Mouse (Mus musculus): ENCODE data around the gene Neb. TPM values are rescaled to one million over a fixed set of nuclear protein-coding genes. Genes with fewer than 3 reads are reported as not detected.
A peak's percentile ranks its signal among the peaks of the same experiment; 100 is the strongest.
"Not testable (repeated sequence)": the region's sequence is repeated elsewhere in the genome, so short reads cannot be mapped to it uniquely, and the experiment has no call there.

Neb gene
- total RNA-seq, 1 experiment from 2014 or later = 0.93 TPM

- ATAC-seq (ENCODE audit: extremely low read depth, insufficient number of reproducible peaks, low FRiP score, poor library complexity, severe bottlenecking) = no peak
Observed at GRCm38 (mm10) chr2:52224366-52224765, 153.9 kb downstream of the Neb start.

- ATAC-seq (ENCODE audit: extremely low read depth, insufficient number of reproducible peaks, low FRiP score, poor library complexity, severe bottlenecking) = no peak
Observed at GRCm38 (mm10) chr2:52220074-52220473, 158.2 kb downstream of the Neb start.

GRCm38 (mm10) chr2:52215945-52216344 lies 162.3 kb downstream of the Neb start:
- ATAC-seq (ENCODE audit: extremely low read depth, insufficient number of reproducible peaks, low FRiP score, poor library complexity, severe bottlenecking) = no peak

- no peak for ATAC-seq (ENCODE audit: extremely low read depth, insufficient number of reproducible peaks, low FRiP score, poor library complexity, severe bottlenecking)
Observed at GRCm38 (mm10) chr2:52212561-52212961, 165.7 kb downstream of the Neb start.

- no peak for ATAC-seq (ENCODE audit: extremely low read depth, insufficient number of reproducible peaks, low FRiP score, poor library complexity, severe bottlenecking)
Observed at GRCm38 (mm10) chr2:52211358-52211899, 166.8 kb downstream of the Neb start.

- no peak for ATAC-seq (ENCODE audit: extremely low read depth, insufficient number of reproducible peaks, low FRiP score, poor library complexity, severe bottlenecking)
Observed at GRCm38 (mm10) chr2:52210685-52211084, 167.6 kb downstream of the Neb start.

GRCm38 (mm10) chr2:52204992-52205391 lies 173.3 kb downstream of the Neb start:
- no peak for ATAC-seq (ENCODE audit: extremely low read depth, insufficient number of reproducible peaks, low FRiP score, poor library complexity, severe bottlenecking)

GRCm38 (mm10) chr2:52193629-52194028 lies 184.6 kb downstream of the Neb start:
- no peak for ATAC-seq (ENCODE audit: extremely low read depth, insufficient number of reproducible peaks, low FRiP score, poor library complexity, severe bottlenecking)

- peak; percentile 31; the same call in 1 of the 2 replicates for ATAC-seq (ENCODE audit: extremely low read depth, insufficient number of reproducible peaks, low FRiP score, poor library complexity, severe bottlenecking)
Observed at GRCm38 (mm10) chr2:52179678-52180077, 198.6 kb downstream of the Neb start.

GRCm38 (mm10) chr2:52177726-52178125 lies 200.5 kb downstream of the Neb start:
- no peak for ATAC-seq (ENCODE audit: extremely low read depth, insufficient number of reproducible peaks, low FRiP score, poor library complexity, severe bottlenecking)

GRCm38 (mm10) chr2:52177184-52177583 lies 201.1 kb downstream of the Neb start:
- no peak for ATAC-seq (ENCODE audit: extremely low read depth, insufficient number of reproducible peaks, low FRiP score, poor library complexity, severe bottlenecking)

- ATAC-seq (ENCODE audit: extremely low read depth, insufficient number of reproducible peaks, low FRiP score, poor library complexity, severe bottlenecking) = peak; percentile 44; the same call in 1 of the 2 replicates
Observed at GRCm38 (mm10) chr2:52176537-52176936, 201.7 kb downstream of the Neb start.

- ATAC-seq (ENCODE audit: extremely low read depth, insufficient number of reproducible peaks, low FRiP score, poor library complexity, severe bottlenecking) = no peak
Observed at GRCm38 (mm10) chr2:52174951-52175350, 203.3 kb downstream of the Neb start.

- no peak for ATAC-seq (ENCODE audit: extremely low read depth, insufficient number of reproducible peaks, low FRiP score, poor library complexity, severe bottlenecking)
Observed at GRCm38 (mm10) chr2:52169243-52170005, 208.8 kb downstream of the Neb start.

GRCm38 (mm10) chr2:52153064-52153463 lies 225.2 kb downstream of the Neb start:
- ATAC-seq (ENCODE audit: extremely low read depth, insufficient number of reproducible peaks, low FRiP score, poor library complexity, severe bottlenecking) = no peak

- no peak for ATAC-seq (ENCODE audit: extremely low read depth, insufficient number of reproducible peaks, low FRiP score, poor library complexity, severe bottlenecking)
Observed at GRCm38 (mm10) chr2:52133351-52133750, 244.9 kb downstream of the Neb start.

- not testable (repeated sequence) for ATAC-seq (ENCODE audit: extremely low read depth, insufficient number of reproducible peaks, low FRiP score, poor library complexity, severe bottlenecking)
Observed at GRCm38 (mm10) chr2:52131370-52131769, 246.9 kb downstream of the Neb start.

- ATAC-seq (ENCODE audit: extremely low read depth, insufficient number of reproducible peaks, low FRiP score, poor library complexity, severe bottlenecking) = no peak
Observed at GRCm38 (mm10) chr2:52114086-52114485, 264.2 kb downstream of the Neb start.
